Mouse (Mus musculus) limb, embryonic 14.5 days (tissue): Measurements from ENCODE around the gene AU022252. TPM values are rescaled to one million over a fixed set of nuclear protein-coding genes. Genes with fewer than 3 reads are reported as not detected.

ENCODE experiments used
- ATAC-seq: fragments of 200-750 bp; cut with Nextera tagmentation; 2 replicates; pipeline ENCODE4 v1.8.0; 2017; ENCODE audit warnings: low read depth, moderate number of reproducible peaks, moderate TSS enrichment; ENCODE audit not compliant: low FRiP score
- DNase-seq: peaks from one replicate; pipeline ENCODE4 v3.0.0-alpha.2; 2015; ENCODE audit warnings: low spot score
- H3K27ac ChIP-seq: fragments of 300-500 bp; sonication (generic); replicated peaks from 2 replicates; pipeline ENCODE4 v1.5.1; 2014; ENCODE audit warnings: low read depth, mild to moderate bottlenecking, low read length, moderate library complexity, mixed read lengths
- H3K27me3 ChIP-seq: fragments of 300-500 bp; sonication (generic); 2 replicates; pipeline ENCODE4 v1.6.1; 2014; ENCODE audit warnings: low read length, mixed read lengths; ENCODE audit not compliant: control insufficient read depth, insufficient read depth
- H3K36me3 ChIP-seq: fragments of 300-500 bp; sonication (generic); 2 replicates; pipeline ENCODE4 v1.6.1; 2014; ENCODE audit warnings: mild to moderate bottlenecking, low read length, moderate library complexity, mixed read lengths; ENCODE audit not compliant: control insufficient read depth, insufficient read depth
- H3K4me1 ChIP-seq: fragments of 300-500 bp; sonication (generic); 2 replicates; pipeline ENCODE4 v1.6.1; 2014; ENCODE audit warnings: antibody characterized with exemption, low read length, mixed read lengths; ENCODE audit not compliant: control insufficient read depth, insufficient read depth
- H3K4me2 ChIP-seq: fragments of 300-500 bp; sonication (generic); replicated peaks from 2 replicates; pipeline ENCODE4 v1.6.1; 2014; ENCODE audit warnings: low read depth, mild to moderate bottlenecking, low read length, moderate library complexity; ENCODE audit not compliant: severe bottlenecking
- H3K4me3 ChIP-seq: fragments of 300-500 bp; sonication (generic); replicated peaks from 2 replicates; pipeline ENCODE4 v1.5.1; 2014; ENCODE audit warnings: low read length
- H3K9ac ChIP-seq: fragments of 300-500 bp; sonication (generic); 2 replicates; pipeline ENCODE4 v1.6.1; 2014; ENCODE audit warnings: mild to moderate bottlenecking, low read depth, low read length, moderate library complexity; ENCODE audit not compliant: severe bottlenecking
- H3K9me3 ChIP-seq: fragments of 300-500 bp; sonication (generic); 2 replicates; pipeline ENCODE4 v1.6.1; 2016; ENCODE audit warnings: low read length; ENCODE audit not compliant: control insufficient read depth
- POLR2A ChIP-seq: fragments of 200-500 bp; IDR thresholded peaks from 2 replicates; pipeline ENCODE4 v1.8.0; 2012; ENCODE audit warnings: inconsistent platforms, mild to moderate bottlenecking, moderate library complexity, borderline replicate concordance; ENCODE audit not compliant: insufficient read depth, insufficient read length; ENCODE audit errors: extremely low read depth
- WGBS: fragments of 180-500 bp; shearing (Covaris S2); extraction: QIAGEN DNeasy Blood & Tissue Kit; methylation state at CpG from one replicate; pipeline ENCODE4 v1.1.7; 2014; 5-methylcytosine and 5-hydroxymethylcytosine counted together
- polyA plus RNA-seq, 2 experiments: library from polyadenylated mRNA; depleted of rRNA in 1 of 2; stranded (reverse) in 1 of 2; unstranded in 1 of 2; fragments of >200 nt; fragmentation: Nextera tagmentation in 1 of 2; extraction: Ambion mirVana in 1 of 2; gene quantifications; 2 replicates each; pipeline versions ENCODE4 v1.2.1 to v1.2.3; 2012 to 2014

Gene AU022252
- polyA plus RNA-seq, 2 experiments = 17.2 to 31.9 TPM

DNA sequence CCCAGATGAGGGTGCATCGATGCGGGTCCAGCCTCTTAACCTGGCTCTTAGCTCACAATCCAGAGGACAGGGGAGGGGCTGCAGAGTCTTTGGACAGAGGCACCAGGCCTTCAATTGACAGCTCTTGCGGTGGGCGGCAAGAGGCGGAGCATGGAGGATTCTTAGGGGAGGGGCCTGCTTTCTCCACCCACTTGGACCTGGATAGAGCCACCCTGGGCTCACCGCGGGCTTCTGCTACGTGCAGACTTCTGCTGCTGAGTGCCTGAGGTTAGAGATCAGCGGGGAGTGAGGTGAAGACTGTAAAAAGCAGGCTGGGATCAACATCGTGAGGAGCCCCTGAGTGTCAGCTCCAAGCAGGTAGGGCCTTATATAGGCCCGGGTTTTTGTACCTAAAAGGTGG, 14.3 kb downstream of the AU022252 start, which contains the start of gene Tmem269:
TSS of gene Tmem269 (minus strand) at position 49 of the 400 bp plus-strand sequence.
- no peaks in the 10 kb centered on the region for H3K9me3 ChIP-seq
- WGBS = 13% methylated on average over 11 of the region's 11 CpGs
- H3K4me3 ChIP-seq = no peak within 1 kb of the TSS
- no peak for DNase-seq
- no peaks in the 10 kb centered on the region; the same call in 1 of the 2 replicates for H3K36me3 ChIP-seq
- H3K9ac ChIP-seq = no peak within 1 kb of the TSS
- no peak for ATAC-seq
- H3K27me3 ChIP-seq = no peaks in the 10 kb centered on the region
- H3K4me1 ChIP-seq = 0 out of 2 replicates have a peak, but pooled peaks cover 4% of the 10 kb centered on the region
- TF ChIP-seq POLR2A = no peak
- H3K4me2 ChIP-seq = no peak within 1 kb of the TSS
- H3K27ac ChIP-seq = no peak within 1 kb of the TSS

DNA sequence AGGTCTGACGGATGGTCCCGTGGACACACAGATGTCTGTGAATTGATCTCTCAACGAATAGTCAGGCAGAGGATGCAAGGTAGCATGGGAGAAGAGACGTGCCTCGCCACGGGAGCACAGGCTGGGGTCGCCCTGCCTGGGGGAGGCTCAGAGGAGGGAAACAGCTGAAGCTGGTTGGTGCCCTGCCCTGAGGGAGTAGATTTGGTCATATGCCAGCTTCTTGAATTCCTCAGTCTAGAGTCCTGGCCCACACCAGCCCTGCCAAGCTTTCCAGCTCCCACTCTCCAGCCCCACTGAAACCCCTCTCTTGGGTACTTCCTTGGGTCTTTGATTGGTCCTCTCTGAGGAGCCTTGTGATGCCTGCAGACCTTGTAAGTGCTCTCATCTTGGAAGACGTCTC, 15.8 kb downstream of the AU022252 start:
- 68% methylated on average over 7 of the region's 8 CpGs for WGBS
- Histone ChIP-seq H3K36me3 (no peaks in the 10 kb centered on the region), H3K9me3 (no peaks in the 10 kb centered on the region), H3K4me1 (0 out of 2 replicates have a peak, but pooled peaks cover 4% of the 10 kb centered on the region), H3K4me3 (no peak overlapping the region), H3K4me2 (no peak overlapping the region), H3K27ac (no peak overlapping the region), H3K9ac (no peak overlapping the region), H3K27me3 (no peaks in the 10 kb centered on the region)
- DNase-seq = no peak
- no peak for TF ChIP-seq POLR2A
- ATAC-seq = no peak

DNA sequence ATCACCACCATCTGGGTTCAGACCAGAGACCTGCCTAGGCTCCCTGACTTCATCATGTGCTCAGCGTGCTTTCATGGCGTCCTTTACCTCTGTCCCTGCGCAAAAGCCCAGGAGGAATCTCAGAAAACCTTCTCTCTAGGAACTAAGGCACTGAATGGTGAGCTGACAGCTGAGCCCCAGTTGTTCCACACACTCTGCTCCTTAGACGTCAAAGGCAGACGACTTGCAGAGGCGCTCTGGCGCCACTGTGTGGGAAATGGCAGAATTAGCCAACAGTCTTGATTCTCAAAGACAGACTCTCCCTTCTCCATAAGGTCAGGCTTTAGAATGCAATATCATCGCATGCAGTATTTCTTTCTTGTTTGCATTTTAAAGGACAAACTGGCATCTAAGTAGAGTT, 27.8 kb downstream of the AU022252 start:
- Histone ChIP-seq H3K27ac (no peak overlapping the region), H3K4me3 (no peak overlapping the region), H3K36me3 (peaks cover 20% of the 10 kb centered on the region), H3K4me1 (no peaks in the 10 kb centered on the region), H3K27me3 (no peaks in the 10 kb centered on the region), H3K9ac (no peak overlapping the region), H3K9me3 (no peaks in the 10 kb centered on the region), H3K4me2 (no peak overlapping the region)
- peak; percentile 74 for ATAC-seq
- peak; percentile 79 for DNase-seq
- no peak for TF ChIP-seq POLR2A
- 17% methylated on average over 8 of the region's 8 CpGs for WGBS

DNA sequence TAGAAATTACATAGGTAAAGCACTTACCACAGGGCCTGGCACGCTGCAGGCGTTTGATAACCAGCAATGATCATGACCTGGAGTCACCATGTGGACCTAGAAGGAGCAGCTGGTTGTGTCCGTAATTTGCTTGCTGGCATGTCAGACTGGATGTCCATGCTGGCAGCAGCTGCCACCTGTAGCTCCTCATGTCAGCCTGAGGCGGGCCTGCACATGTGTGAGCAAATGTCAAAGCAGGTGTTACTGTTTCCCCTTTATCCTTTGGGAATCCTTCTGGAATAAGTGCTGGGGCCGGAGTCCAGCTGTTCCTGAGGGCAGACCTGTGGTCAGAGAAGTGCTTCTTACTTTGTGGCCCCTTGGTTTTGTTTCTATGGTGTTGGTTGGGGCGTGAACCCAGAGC, 34.4 kb downstream of the AU022252 start:
- no peak overlapping the region for H3K9ac ChIP-seq
- TF ChIP-seq POLR2A = no peak

DNA sequence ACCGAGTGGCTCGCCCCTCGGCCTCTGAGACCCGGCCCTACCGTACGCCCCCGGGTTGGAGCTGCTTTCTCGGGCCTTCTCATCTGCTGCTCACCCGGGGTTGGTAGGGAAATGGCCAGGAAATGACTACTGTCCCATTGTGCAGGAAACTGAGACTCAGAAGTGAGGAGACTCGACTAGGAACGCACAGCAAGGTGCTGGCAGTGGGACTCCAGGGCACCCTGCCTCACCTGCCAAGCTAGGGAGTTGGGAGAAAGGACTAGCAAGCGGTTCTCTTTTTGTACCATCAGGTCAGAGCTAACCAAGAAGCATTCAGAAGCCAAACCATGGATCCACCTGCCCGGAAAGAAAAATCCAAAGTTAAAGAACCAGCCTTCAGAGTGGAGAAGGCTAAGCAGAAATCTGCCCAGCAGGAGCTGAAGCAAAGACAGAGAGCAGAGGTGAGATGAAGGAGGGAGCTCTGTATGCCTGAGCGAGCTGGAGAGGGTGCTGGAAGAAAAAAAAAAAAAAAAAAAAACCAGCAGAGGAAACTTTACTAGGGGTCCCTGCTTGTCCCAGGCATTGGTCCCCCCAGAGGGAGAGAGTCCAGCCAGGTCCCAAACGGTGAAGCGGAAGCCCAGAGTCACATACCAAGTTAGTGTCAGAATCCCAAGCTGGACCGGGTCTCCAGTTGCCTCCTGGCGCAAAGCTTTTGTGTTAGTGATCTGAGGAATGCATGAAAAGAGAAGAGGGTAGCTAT, 36.8 kb downstream of the AU022252 start:
- peaks cover 19% of the 10 kb centered on the region for H3K36me3 ChIP-seq
- ATAC-seq = no peak
- peak overlapping the region; percentile 86 for H3K27ac ChIP-seq
- no peak for TF ChIP-seq POLR2A
- no peaks in the 10 kb centered on the region for H3K27me3 ChIP-seq
- peak overlapping the region; percentile 90 for H3K9ac ChIP-seq
- peak overlapping the region; percentile 83 for H3K4me3 ChIP-seq
- DNase-seq = no peak
- 12% methylated on average over 13 of the region's 18 CpGs for WGBS
- no peaks in the 10 kb centered on the region for H3K9me3 ChIP-seq
- H3K4me1 ChIP-seq = peaks cover 5% of the 10 kb centered on the region
- H3K4me2 ChIP-seq = peak overlapping the region; percentile 71

More for the DNA sequence above, 34.4 kb downstream of the AU022252 start:
- no peaks in the 10 kb centered on the region for H3K9me3 ChIP-seq
- no peak overlapping the region for H3K4me3 ChIP-seq
- H3K27me3 ChIP-seq = no peaks in the 10 kb centered on the region
- DNase-seq (no peak), ATAC-seq (no peak)
- no peak overlapping the region for H3K27ac ChIP-seq
- 66% methylated on average over 6 of the region's 6 CpGs for WGBS
- peaks cover 5% of the 10 kb centered on the region for H3K4me1 ChIP-seq
- no peak overlapping the region for H3K4me2 ChIP-seq
- peaks cover 30% of the 10 kb centered on the region for H3K36me3 ChIP-seq
